Comparison of ENCODE assay signal across 11 mouse cellular contexts in genomic region chr11:45767081-45767480, GRCm38 (mm10).
A peak's percentile ranks its signal among the peaks of the same experiment; 100 is the strongest.
DNase-seq lines count a peak whose midpoint lies in the region; ATAC-seq lines count a peak whose summit lies in the region.
"Had no signal": no experiment of that assay in that cellular context is flagged by ENCODE, and none has a peak within 500 bp of the region (broad histone marks: within the 10 kb centered on the region; RNA-seq: fewer than 3 reads in every experiment).

No protein-coding gene starts in this region.

- H3K9ac ChIP-seq in hindbrain, embryonic 15.5 days: no peak overlapping the region
- no peak overlapping the region for H3K9ac ChIP-seq in hindbrain, embryonic 11.5 days (ENCODE audit: low read depth, low read length)
- no peak overlapping the region for H3K9ac ChIP-seq in neural tube, embryonic 15.5 days (replicated peaks)
- H3K9ac ChIP-seq in liver, embryonic 11.5 days (ENCODE audit: low read depth, low read length): no peak overlapping the region

- DNase-seq in cerebellum, postnatal 14 days: peak; percentile 49 to 62
- no peak for DNase-seq in hindbrain, embryonic 11.5 days (ENCODE audit: low spot score)
- peak; percentile 38 to 43 for DNase-seq in right cerebral cortex, postnatal 10 days (ENCODE audit: low spot score in 2 of 2)
- no peak for DNase-seq in right cerebral cortex, postnatal 25 days
- no peak for DNase-seq in liver, embryonic 11.5 days (ENCODE audit: low spot score)
- DNase-seq: heart, adult 11 months; lung, adult 18-20 months had no signal

- H3K27me3 ChIP-seq in hindbrain, embryonic 15.5 days: no peaks in the 10 kb centered on the region
- H3K27me3 ChIP-seq in hindbrain, embryonic 11.5 days (ENCODE audit: control insufficient read depth, insufficient read depth, low read length): no peaks in the 10 kb centered on the region
- no peaks in the 10 kb centered on the region for H3K27me3 ChIP-seq in neural tube, embryonic 15.5 days (replicated peaks)
- H3K27me3 ChIP-seq in liver, embryonic 11.5 days (replicated peaks; ENCODE audit: control insufficient read depth, insufficient read depth, low read length): no peaks in the 10 kb centered on the region

- H3K4me3 ChIP-seq in hindbrain, embryonic 15.5 days: no peak overlapping the region
- H3K4me3 ChIP-seq in hindbrain, embryonic 11.5 days (ENCODE audit: low read depth, low read length): no peak overlapping the region
- H3K4me3 ChIP-seq in neural tube, embryonic 15.5 days (replicated peaks): no peak overlapping the region
- H3K4me3 ChIP-seq in liver, embryonic 11.5 days (ENCODE audit: low read depth, low read length): no peak overlapping the region

- WGBS in hindbrain, embryonic 15.5 days: 32% methylated on average over 4 of the region's 4 CpGs
- 82% methylated on average over 4 of the region's 4 CpGs for WGBS in hindbrain, embryonic 11.5 days
- 31% methylated on average over 4 of the region's 4 CpGs for WGBS in neural tube, embryonic 15.5 days
- 79% methylated on average over 4 of the region's 4 CpGs for WGBS in liver, embryonic 11.5 days

- H3K9me3 ChIP-seq in hindbrain, embryonic 15.5 days: no peaks in the 10 kb centered on the region
- no peaks in the 10 kb centered on the region for H3K9me3 ChIP-seq in hindbrain, embryonic 11.5 days (ENCODE audit: control insufficient read depth, low read length)
- no peaks in the 10 kb centered on the region for H3K9me3 ChIP-seq in neural tube, embryonic 15.5 days (replicated peaks)
- no peaks in the 10 kb centered on the region for H3K9me3 ChIP-seq in liver, embryonic 11.5 days (ENCODE audit: control insufficient read depth, low read length)

- no peak overlapping the region for H3K4me2 ChIP-seq in hindbrain, embryonic 15.5 days
- no peak overlapping the region for H3K4me2 ChIP-seq in hindbrain, embryonic 11.5 days (replicated peaks; ENCODE audit: low read depth, low read length)
- H3K4me2 ChIP-seq in neural tube, embryonic 15.5 days: no peak overlapping the region
- no peak overlapping the region for H3K4me2 ChIP-seq in liver, embryonic 11.5 days

- H3K36me3 ChIP-seq in hindbrain, embryonic 15.5 days: no peaks in the 10 kb centered on the region
- no peaks in the 10 kb centered on the region for H3K36me3 ChIP-seq in hindbrain, embryonic 11.5 days (ENCODE audit: control insufficient read depth, insufficient read depth, low read length)
- H3K36me3 ChIP-seq in neural tube, embryonic 15.5 days: no peaks in the 10 kb centered on the region
- no peaks in the 10 kb centered on the region for H3K36me3 ChIP-seq in liver, embryonic 11.5 days (ENCODE audit: control insufficient read depth, insufficient read depth, low read length)

- H3K4me1 ChIP-seq in hindbrain, embryonic 15.5 days (replicated peaks): peaks cover 6% of the 10 kb centered on the region; the same call in 1 of the 2 replicates
- no peaks in the 10 kb centered on the region for H3K4me1 ChIP-seq in hindbrain, embryonic 11.5 days (replicated peaks; ENCODE audit: control insufficient read depth, insufficient read depth, low read length)
- H3K4me1 ChIP-seq in neural tube, embryonic 15.5 days: peaks cover 5% of the 10 kb centered on the region; the same call in 1 of the 2 replicates
- H3K4me1 ChIP-seq in liver, embryonic 11.5 days (replicated peaks; ENCODE audit: control insufficient read depth, insufficient read depth, low read length): no peaks in the 10 kb centered on the region

- no peak for ATAC-seq in cerebellum, adult (ENCODE audit: insufficient number of reproducible peaks, low FRiP score, low TSS enrichment)
- ATAC-seq in hindbrain, embryonic 15.5 days (ENCODE audit: low FRiP score, low read depth): peak; percentile 73; the same call in 1 of the 2 replicates
- no peak for ATAC-seq in hindbrain, embryonic 11.5 days (ENCODE audit: low FRiP score)
- 0 out of 2 replicates have a peak, but pooled peaks have one; percentile 28 for ATAC-seq in neural tube, embryonic 15.5 days (ENCODE audit: low FRiP score)
- ATAC-seq in liver, embryonic 11.5 days (replicated peaks; ENCODE audit: low FRiP score): no peak
- ATAC-seq: inflammation-experienced regulatory T-cells, adult 6 months had no signal

- H3K27ac ChIP-seq in hindbrain, embryonic 15.5 days (replicated peaks): peak overlapping the region; percentile 45
- H3K27ac ChIP-seq in hindbrain, embryonic 11.5 days (ENCODE audit: low read depth, low read length): no peak overlapping the region
- no peak overlapping the region for H3K27ac ChIP-seq in neural tube, embryonic 15.5 days (replicated peaks)
- H3K27ac ChIP-seq in liver, embryonic 11.5 days (ENCODE audit: low read depth, low read length): no peak overlapping the region

Comparison
In these comparisons a context has a peak if more than half of its experiments do, and no peak if none do; other contexts are left out.
1. DNase-seq: peak in cerebellum, postnatal 14 days (2 of 2) and right cerebral cortex, postnatal 10 days (2 of 2); none in hindbrain, embryonic 11.5 days (single experiment), right cerebral cortex, postnatal 25 days (single experiment) and liver, embryonic 11.5 days (single experiment).
2. ATAC-seq: peak in hindbrain, embryonic 15.5 days (single experiment) and neural tube, embryonic 15.5 days (single experiment); none in cerebellum, adult (single experiment), hindbrain, embryonic 11.5 days (single experiment) and liver, embryonic 11.5 days (single experiment).